Mouse (Mus musculus) ovary, adult 18-20 months (tissue): ENCODE measurements around the gene Fam221b.

ENCODE experiments used
- DNase-seq: peaks from one replicate; pipeline ENCODE4 v3.0.0; 2022; ENCODE audit warnings: low spot score, mixed read lengths

Fam221b gene

GRCm38 (mm10) chr4:43657146-43657545 lies 11.8 kb downstream of the Fam221b start:
- DNase-seq: no peak

GRCm38 (mm10) chr4:43656339-43657109 lies 12.4 kb downstream of the Fam221b start, which contains the start of gene Hint2:
Gene Hint2, minus strand, starts transcription at chr4:43656466.
- peak; percentile 95 for DNase-seq

DNA sequence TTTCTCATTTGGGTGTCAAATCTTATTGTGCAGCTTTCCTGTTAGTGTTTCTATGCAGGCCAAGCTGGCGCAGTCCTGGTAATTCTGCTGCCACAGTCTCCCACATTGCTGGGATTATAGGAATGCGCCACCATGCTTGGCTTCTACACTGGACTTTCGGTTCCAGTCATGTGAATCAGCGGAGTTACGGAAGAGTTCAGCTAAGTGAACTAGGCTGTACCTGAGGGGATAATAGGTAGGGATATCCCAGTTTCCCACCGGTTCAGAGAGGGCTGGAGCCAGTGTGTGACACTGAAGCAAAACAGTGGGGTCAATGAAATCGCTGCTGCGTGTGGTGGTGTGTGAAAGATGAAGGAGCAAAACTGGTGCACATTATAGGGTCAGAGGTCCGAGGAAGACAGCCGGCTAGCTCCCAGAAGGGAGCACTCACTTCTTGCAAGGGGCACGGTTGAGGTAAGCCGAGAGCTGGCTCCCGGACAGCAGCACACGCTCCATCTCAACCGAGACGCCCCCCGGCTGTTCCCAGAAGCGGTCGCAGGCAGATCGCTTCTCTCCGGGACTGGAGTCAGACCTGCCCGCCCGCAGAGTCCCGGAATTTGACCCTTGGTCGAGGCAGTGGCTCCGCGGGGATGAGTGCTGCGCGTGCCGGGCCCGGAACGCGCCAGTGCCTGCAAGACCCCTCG lies 13.1 kb downstream of the Fam221b start:
- DNase-seq: no peak

DNA sequence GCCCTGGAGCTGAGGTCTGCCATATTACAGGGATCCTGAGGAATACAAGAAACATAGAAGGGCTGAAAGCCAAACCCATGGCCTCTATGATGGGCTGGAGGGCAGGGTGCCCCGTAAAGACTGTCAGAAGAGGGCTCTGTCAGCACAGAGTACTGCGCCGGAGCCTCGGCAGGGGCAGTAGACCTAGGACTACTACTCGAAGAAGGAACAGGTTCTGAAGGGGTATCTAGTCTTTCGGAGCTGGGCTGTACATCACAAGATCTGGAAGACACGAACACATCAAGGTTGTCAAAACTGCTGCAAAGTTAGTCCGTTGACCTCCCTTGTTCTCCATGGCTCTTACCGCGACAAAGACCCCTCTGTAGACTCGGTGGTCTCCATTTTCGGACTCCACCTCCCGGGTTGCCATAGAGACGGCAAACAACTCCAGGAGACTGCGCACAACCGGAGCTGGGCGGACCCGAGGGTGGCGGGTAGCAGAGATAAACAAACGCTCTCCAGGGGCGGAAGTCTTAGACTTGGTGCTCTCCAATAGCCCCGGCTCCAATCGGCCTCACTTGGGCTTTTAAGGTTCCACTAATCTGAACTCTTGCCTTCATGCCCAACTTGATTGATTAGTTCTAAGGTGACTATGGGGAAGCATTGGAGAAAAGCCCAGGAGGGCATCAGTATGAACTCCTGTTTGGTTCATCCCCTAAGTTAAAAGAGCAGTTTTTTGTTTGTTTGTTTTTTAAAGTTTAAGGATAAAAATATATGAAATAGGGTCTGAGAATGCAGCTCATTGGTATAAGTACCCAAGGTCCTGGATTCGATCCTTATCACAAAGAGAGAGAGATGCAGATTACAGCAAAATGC lies 15.6 kb downstream of the Fam221b start, which contains the start of gene Spag8:
TSS of gene Spag8 (minus strand) at position 434 of the 855 bp plus-strand sequence.
- DNase-seq: no peak

GRCm38 (mm10) chr4:43652726-43653125 lies 16.2 kb downstream of the Fam221b start:
- no peak for DNase-seq

DNA sequence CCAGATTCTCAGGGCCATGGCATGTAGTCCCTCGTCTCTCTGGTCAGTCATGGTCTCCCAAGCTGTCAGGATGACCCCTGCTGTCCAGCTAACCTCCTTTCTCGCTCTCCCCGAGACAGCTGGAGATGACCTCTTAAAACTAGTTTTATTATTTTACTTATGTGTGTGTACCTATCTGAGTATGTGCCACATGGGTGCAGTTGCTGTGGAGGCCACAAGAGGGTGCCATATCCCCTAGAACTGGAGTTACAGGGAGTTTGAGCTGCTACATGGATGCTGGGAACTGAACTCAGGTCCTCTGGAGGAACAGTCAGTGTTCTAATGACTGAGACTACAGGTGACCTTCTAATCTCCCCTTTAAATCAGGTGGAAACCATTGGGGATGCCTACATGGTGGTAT lies 19.2 kb downstream of the Fam221b start:
- DNase-seq: no peak

GRCm38 (mm10) chr4:43640491-43640890 lies 28.5 kb downstream of the Fam221b start:
- no peak for DNase-seq

DNA sequence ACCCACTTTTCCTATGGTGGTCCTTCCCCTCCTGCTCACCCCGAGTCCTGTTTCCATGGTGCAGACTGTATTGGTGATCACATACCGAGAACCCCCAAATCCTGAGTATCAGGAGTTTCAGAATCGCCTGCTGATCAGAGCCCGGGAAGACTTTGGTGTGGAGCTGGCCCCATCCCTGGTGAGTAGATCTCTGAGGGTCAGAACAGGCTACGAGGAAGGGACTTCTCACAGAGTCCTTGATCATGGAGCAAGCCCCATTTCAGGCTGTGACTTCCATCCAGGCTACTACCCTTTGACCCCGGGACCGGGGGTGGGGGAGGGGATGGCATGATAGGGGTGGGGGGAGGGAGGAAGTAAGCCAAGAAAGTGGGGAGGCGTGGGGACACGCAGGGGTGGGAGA lies 28.9 kb downstream of the Fam221b start:
- DNase-seq: peak; percentile 1

GRCm38 (mm10) chr4:43636751-43637150 lies 32.2 kb downstream of the Fam221b start:
- DNase-seq: no peak

DNA sequence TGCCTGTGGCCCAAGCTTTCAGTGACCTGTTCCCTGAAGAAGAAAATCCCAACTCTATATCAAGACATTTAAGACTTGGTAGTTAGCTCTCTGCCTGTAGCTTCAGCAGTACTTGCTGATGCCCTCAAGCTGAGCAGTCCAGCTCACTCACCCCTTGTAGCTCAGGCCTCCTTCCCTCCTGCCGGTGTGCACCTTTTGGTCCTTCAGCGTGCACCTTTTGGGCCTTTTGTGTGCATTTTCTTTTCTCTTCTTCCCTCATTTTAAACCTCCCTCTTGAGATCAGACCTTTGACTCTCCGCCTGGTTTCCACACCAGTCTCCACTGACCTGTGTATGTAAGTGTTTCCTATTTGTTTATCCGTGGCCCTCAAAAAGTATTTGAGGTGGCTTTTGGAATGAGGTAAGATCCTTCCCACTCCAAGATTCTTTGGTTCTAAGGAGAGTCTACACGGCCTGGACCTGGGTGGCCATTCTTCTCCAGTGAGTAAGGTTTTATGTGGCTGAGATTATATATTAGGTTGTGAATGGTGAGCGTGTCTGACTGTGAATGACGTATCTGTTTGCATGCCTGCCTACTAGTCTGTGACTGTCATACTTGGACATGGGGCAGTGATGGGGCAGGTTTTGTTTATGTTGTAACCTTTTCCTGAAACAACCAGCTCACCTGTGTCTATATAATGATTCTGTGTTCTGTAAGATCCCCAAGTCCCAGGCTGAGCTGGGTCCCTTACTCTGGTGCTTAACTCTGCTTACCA lies 34.1 kb downstream of the Fam221b start:
- no peak for DNase-seq

GRCm38 (mm10) chr4:43633736-43634135 lies 35.2 kb downstream of the Fam221b start:
- no peak for DNase-seq

DNA sequence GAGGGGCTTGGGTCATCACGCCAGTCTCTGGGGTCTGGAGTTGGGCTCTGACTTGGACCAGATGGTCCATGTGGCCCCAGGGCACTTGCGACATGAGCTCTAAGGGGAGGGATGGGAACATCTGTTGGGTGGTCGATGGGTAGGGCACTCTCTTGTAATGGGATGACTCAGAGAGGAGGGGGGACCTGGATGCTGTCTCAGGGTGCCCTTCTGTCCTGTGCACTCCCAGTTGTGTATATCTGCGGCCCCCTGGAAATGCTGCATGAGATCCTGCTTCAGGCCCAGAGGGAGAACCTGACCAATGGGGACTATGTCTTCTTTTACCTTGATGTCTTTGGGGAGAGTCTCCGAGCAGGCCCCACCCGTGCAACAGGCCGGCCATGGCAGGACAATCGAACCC lies 35.6 kb downstream of the Fam221b start:
- DNase-seq: no peak

DNA sequence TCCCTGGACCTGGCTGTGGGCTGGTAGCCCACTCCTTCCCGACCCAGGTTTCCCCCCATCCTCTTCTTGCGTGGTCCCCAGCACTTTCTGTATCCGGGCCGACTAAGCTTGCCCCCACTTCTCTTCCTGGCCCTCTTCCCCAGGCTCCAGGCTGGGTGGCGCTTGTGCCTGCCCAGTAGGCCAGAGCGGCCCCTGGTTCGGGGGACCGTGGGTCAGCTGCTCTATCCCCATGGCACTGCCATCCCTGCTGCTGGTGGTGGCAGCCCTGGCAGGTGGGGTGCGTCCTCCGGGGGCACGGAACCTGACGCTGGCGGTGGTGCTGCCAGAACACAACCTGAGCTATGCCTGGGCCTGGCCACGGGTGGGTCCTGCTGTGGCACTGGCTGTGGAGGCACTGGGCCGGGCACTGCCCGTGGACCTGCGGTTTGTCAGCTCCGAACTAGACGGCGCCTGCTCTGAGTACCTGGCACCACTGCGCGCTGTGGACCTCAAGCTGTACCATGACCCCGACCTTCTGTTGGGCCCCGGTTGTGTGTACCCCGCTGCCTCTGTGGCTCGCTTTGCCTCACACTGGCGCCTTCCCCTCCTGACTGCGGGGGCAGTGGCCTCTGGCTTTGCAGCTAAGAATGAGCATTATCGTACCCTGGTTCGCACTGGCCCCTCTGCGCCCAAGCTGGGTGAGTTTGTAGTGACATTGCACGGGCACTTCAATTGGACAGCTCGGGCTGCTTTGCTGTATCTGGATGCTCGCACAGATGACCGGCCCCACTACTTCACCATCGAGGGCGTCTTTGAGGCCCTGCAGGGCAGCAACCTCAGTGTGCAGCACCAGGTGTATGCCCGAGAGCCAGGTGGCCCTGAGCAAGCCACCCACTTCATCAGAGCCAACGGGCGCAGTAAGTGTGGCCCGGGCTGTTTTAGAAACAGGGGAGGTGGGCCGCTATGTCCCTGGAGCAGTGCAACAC lies 36.7 kb downstream of the Fam221b start:
- no peak for DNase-seq

- peak; percentile 48 for DNase-seq
Measured at GRCm38 (mm10) chr4:43631046-43631955, 37.6 kb downstream of the Fam221b start, which contains the start of gene Npr2. Gene Npr2, plus strand, starts transcription at chr4:43631935.

DNA sequence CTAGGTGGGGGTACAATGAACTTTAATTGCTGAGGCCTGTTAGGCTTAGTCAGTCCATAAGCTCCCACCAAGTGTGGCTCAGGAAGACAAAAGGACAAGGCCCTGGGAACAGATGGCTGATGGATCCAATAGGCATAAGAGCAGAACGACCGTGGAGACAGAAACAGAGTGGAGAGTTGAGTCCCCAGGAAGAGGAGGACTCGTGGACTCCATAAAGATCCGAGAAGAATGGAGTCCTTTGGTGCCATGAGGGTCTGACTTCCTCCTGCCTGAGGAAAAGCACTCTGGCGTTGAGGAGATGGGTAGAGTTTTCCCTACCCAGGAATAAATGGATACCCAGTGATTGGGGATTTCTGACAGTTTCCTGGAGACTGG lies 38.3 kb downstream of the Fam221b start:
- no peak for DNase-seq

DNA sequence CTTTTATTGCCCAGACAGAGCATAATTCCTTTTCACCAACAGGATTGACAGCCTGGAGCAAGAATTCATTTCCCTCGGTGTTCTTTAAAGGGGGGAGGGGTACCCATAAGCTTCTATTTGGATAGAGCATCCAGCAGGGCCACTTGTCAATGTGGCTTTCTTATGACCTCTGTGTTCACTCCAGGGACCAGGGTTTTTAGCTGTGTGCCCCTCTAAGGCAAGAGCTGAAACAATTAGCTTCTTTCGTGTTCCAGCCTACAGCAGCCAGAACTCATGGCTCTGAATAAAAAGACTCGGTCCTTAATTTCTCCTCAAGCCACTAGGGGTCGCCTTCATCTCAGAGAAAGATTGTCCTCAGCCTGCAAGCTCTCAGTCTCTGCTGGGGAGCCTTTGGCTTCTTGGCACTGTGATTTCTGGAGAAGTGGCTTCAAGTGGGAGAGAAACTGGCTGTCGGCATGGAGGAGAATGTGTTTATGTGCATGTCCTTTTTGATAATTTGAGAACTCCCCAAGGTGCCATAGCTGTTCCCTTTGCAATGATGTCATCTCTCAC lies 38.8 kb downstream of the Fam221b start:
- DNase-seq: peak; percentile 64

- DNase-seq: no peak
Measured at GRCm38 (mm10) chr4:43629106-43629817, 39.7 kb downstream of the Fam221b start.

DNA sequence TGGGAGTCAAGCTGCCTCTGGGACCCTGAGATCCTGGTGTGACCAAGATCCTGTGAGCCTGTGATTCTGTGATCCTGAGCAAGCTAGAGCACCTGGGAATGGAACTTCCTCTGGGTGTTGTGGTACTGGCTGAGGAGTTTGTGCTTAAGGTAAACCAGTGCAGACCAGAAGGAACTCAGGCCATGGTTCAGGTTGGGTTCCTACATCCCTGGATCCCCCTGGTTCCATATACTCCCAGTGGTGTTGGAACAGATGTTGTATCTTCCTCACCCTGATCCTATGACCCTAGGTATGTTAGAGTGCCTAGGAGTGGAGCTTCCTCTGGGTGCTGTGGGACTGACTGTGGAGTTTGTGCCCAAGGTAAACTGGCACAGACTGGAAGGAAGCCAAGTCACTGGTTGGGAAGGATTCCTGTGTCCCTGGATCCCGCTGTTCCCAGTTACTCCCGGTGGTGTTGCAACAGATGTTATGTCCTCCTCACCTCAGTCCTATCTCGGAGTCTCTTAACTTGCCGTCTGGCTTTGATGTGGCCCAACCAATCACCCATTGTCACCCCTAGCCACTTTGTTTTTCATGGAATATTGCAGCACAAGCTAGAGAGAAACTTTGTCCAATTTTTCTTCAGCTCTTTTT lies 48.7 kb downstream of the Fam221b start:
- DNase-seq: no peak
